Mouse (Mus musculus): ENCODE measurements around the gene Calr.

Gene Calr

DNA sequence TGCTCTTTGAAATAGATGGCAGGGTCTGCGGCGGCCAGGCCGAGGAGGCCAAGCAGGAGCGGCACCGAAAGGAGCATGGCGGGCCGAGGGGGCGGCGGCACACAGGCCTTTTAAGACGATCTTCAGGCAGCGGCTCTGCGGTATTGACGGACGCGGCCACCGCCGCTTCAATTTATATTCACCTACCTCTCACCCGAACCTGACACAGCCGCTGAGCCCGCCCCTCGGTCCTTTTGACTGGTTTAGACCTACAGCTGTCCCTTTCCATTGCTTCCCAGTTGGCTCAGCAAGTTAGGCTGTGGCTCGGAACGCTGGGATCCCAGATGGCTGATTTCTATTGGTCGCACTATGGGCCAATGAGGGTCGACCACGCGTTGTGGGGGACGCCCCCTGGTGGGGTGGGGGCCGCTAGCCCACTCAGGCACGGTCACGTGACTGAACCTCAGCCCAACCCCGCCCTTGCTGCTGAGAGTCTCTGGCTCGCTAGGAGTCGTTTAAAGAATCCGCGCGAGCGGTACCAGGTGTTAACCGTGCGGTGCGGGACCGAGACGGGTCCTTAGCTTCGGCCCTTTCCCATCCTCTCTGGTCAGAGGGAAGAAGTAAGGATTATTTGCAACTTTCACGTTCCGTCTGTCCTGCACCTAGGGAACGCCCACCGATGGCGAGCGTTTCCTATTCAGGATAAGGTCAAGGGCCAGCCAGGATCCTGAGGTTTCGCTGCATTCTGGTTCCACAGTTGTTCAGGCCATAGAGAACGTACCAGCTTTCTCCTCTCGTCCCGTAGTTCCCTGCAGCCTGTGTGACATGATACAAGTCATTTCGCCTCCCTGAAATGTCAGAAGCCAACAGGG, at the start of gene Calr:
Gene Calr (minus strand): TSS at position 213 of the 851 bp plus-strand sequence.
- DNase-seq: peak; percentile 98 to 99

DNA sequence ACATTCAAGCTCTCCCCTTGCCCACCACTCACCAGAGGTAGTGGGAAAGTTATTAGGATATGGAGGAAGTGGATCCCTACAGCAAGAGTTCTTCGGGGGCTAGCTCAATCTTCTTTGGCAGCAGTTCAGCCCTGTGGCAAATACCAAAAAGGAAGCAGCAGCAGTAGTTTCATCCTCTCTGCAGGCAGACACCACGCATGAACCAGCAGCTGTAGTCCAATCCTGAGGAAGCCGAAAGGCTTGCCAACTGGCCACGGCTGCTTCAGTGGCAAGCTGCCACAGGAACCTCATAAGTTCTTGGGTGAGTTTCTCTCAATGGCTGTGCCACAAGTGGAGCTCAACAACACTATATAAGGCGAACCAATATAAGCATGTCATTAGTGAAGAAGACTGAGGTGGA, 49.2 kb upstream of the Calr start:
- DNase-seq: no peak

DNA sequence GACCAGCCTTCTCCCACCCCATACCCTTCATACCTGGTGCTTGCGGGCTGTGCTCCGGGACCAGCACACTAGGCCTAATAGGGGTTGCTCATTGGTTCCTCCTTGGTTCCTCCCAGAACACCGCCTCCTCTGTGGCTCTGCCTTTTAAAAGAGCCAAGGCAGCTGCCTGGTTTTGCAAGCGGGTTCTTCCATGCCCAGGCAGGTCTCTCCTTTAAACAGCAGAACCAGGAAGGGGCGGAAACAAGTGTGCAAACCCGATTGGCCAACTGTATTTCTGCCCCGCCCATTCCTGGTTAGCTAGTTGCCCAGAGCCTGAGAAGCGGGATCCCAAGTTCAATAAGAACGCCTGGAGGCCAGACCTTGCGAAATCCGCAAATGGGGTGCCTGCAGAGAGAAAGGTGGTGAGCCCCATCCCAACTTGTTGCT, 47.0 kb upstream of the Calr start, which contains the start of gene Gcdh:
Gene Gcdh (minus strand): TSS at position 213 of the 426 bp plus-strand sequence.
- peak; percentile 74 to 77 for DNase-seq

DNA sequence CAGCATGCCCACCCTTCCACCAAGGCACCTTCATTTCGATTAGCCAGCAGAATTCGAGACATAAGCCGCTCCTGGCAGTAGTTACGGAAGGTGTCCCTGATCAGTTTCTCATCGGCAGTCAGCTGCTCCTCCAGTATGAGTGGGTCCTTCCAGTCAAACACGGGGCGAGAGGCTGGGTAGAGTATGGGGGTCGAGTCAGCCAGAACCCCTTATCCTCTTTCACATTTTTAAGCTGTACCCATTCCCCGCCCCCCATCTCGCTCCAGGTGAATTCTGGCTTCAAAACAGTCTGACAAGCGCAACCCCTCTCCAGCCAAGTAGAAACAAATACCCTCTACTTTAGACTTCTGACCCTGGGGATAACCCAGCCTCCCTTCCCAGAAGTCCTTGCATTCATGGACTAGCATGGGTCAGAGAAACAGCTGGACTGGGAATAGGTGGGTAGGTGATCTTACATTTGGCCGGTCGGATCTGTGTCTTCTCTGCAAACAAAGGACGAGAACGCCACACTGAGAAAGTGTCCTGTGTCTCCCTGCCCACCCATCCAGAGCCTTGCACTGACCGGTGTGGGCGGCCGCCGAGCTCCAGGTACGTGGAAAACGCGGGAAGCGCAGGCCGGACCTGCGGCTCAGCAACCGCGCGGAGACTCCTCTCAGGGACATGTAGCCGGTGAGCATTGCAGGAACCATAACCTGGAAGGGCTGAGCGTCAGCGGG, 46.4 kb upstream of the Calr start:
- no peak for DNase-seq

DNA sequence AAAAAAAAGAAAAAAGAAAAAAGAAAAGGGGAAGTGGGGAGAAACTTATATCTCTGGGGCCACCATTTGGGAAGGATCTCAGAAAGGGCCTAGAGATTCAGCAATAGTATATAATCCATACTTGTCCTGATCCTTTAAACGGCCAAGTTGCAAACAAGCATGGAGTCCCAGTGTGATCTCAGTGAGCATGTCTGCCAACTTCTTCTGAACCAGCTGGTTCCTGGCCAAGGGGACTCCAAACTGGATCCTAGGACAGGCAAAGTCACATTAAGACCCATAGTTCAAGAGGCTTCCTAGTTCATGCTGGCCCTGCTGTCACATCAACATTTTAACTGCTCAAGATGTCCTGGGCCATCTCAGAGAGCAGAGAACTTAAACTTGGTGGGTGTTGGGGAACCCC, 42.4 kb upstream of the Calr start:
- no peak for DNase-seq

DNA sequence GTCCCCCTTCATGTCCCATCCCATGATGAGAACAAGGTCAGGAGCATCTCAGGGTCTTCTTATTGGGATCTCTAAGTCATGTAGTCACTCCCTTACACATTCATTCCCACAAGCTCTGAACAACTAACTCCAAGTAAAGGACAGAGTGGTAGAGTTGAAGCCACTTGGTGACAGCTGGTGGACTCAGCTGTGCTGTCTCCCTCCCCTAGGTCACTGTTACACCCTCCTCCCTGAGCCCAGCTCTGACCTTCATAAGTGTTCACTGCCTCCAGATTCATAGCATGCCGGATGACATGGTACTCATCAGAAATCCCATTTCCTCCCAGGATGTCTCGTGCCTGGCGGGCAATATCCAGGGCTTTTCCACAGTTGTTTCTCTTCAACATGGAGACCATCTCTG, 41.5 kb upstream of the Calr start:
- DNase-seq: no peak

DNA sequence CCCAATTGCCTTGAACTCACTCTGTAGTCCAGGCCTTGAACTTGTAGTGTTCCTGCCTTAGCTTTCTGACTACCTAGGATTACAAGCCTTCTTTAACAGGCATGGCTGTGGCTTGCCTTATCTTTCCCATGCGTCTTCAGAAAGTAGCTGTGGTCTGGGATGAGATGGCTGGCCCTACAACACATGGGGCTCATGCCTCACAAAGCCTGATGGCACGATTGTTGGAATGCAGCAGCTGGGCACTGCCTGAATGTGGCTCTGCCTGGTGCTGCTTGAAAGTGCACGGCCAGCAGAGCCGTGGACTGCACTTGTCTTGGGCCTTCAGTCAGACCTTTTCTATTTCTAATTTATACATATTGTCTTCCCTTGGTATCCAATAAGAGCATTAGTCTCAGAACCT, 38.0 kb upstream of the Calr start:
- DNase-seq: no peak

DNA sequence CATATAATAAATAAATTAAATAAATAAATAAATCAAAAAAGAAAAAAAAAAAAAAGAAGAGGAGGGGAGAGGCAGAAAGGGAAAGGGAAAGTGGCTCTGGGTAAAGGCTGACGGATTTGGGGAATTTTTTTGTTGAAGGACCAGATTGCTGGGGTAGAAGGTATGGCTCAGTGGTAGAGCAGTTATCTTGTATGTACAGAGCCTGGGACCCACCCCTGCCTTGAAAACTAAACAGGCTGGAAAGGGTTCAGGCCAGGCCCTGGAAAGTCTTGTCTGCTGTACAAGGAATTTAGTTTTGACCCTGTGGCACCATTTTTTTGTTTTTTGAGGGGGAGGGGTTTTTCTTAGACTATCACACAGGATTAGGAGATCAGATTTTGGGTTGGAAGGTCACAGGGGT, 32.2 kb upstream of the Calr start:
- DNase-seq: no peak

DNA sequence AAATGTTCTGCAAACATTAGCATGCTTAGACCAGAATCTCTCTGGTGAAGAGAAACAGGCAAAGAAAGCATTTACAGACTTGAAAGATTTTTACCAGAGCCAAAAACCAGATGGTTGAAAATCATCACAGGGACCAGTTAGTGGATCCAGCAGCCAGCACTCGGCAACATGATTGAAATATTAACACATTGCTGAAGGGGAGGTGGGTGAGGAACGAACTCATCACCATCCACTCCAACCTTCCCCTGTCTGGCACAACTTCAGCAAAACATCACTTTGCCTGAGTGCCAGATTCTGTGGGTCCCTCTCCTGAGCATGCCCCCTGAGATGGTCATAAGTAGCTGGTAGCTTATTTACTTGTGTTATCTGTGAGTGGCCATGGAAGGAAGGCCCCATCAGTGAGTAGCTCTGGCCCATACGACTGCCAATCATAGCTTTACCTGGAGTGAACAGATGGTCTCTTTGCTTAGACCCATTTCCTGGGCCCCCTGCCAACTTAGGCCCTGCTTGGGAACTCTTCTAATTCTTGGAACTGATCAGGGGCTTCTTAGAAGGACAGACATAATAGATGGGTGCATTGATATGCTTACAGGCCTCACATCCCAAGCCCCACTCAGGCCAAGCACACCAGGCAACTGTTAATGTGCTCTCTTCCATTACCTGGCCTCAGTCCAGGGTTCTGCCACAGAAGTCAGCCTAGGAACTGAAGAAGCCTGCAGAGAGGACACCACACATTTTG, 30.7 kb upstream of the Calr start:
- DNase-seq: no peak

DNA sequence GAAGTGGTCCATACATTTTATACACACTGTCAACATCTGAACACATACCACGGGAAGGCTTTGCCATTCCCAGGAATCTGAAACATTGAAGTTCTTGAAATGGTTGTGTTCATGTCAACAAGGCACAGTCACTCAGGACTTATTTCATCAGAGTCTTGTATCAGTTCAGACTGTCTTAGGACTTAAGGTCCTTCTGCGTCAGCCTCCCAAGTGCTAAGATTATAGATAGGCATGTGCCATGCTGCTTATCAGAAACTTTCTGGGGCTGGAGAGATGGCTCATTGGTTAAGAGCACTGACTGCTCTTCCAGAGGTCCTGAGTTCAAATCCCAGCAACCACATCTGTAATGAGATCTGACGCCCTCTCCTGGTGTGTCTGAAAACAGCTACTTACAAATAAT, 27.6 kb upstream of the Calr start:
- DNase-seq: no peak

DNA sequence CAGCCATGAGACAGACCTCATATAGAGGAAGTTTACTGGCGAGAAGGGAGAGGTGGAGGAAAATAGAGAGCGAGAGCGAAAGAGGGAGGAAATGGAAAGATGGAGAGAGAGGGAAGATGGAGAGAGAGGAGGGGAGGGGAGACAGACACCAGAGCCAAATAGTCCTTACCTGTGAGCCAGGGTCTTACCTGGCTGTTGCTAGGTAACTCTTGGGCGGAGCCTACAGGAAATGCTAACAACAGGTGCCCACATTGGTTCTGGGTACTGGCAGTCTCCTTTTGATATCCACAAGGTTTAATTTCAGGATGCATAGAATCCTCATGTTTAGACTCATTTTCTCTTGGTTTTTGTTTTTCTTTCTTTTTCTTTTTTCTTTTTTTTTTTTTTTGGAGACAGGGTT, 26.3 kb upstream of the Calr start:
- DNase-seq: no peak

DNA sequence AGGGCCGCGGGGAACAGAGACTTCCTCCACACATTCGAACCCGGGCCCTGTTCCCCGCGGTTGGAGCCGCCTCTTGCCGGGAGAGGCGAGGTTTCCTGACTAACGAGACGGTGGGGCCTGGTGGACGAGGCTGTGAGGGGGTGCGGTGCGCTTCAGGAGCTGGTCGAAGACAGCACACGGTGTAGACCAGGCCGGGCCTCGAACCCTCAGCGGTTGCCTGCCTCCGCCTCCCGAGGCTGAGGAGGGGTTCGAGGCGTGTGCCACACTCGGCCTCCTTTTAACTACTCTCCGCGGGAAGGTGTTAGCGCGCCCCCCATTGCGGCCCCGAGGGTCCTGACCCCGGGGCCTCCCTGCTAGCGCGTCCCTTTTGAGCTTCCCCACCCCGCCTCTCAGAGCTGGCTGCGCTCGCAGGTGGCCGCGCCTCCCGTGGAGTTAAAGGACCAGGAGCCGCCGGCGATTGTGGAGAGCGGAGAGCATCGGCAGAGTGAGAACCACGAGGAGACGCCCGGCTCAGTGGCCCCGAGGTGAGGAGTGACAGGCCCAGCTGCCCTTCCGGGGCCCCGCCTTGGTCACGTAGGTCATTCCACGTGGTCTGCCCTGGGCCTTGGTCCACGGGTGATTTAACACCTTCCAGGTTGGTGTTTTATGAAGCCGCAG, 25.7 kb upstream of the Calr start:
- DNase-seq: peak in 1 of 2 experiments; percentile 21

DNA sequence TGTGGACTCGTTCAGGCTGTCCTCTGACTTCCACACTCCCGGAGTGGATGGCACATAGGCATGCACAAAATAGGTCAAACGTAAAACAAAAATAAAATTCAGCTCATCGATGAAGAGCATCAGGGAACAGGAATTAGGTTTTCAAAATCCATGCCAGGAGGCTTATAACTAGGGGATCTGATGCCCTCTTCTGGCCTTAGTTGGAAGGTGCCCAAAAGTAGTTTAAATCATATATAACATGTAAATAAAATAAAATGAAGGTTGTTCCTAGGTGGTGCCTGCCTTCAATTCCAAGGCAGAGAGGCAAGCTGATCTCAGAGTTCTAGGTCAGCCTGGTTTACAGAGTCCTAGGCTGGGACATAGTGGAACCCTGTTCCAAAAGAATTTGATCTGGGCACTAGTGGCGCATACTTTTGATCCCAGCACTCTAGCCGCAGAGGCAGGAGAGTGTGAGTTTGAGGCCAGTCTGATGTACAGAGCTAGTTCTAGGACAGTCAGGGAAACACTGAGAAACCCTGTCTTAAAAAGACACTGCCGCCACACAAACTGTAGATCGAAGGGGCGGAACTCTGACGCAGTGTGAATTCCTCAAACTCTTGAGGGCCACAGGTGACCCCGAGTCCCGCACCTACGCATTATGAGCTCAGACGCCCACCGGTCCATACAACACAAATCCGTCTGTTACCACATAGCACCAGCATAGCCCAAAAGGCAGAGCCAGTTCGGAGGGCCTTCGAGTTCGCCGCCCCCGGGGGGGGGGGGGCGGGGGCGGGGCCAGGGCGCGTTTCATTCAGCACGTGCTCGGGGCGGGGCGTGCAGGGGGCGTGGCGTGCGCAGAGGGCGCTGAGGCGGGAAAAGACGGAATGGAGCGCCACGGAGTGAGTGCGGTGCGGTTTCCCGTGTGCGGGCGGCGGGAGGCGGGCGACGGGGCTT, 24.9 kb upstream of the Calr start, which contains the start of gene Syce2:
Gene Syce2 (plus strand): TSS at position 736 of the 933 bp plus-strand sequence.
- peak; percentile 78 to 88 for DNase-seq

DNA sequence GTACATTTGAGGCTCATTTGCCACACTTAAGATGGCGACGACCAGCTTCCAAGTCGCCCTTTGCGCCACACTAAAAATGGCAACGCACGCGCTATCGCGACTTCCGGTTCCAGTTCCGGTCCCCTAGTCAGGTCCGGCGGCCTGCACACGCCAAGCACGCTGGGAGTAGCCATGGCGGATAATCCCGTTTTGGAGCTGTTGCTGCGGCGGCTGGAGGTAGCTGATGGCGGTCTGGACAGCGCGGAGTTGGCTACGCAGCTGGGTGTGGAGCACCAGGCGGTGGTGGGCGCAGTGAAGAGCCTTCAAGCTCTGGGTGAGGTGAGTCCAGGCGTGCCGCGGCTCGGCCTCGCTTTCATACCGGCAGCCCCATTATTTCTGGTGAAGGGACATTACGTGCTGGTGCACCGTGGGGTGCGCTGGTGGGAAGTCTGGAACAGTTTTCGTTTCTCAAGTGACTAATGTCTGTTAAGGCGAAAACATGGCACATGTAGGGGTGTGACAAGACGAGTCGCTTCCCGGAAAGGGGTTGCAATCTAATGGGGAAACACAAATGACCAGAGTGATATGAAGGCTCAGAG, 10.2 kb upstream of the Calr start, which contains the start of gene Farsa:
Gene Farsa (plus strand): TSS at position 126 of the 578 bp plus-strand sequence.
- DNase-seq: peak; percentile 80 to 89

DNA sequence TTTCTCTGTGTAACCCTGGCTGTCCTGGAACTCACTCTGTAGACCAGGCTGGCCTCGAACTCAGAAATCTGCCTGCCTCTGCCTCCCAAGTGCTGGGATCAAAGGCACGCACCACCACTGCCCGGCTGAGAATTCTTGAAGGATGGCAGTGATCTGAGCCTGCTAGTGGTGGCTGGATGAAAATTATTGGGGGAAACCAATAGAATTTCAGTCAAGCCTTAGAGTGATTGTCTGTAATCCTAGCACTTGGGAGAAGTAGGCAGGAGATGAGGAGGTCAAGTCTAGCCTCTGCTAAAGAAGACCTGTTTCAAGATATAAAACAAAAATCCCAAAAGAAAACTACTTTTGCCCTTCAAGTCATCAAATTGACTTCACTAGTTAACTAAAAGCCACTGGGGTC, 9.7 kb upstream of the Calr start:
- DNase-seq: no peak

DNA sequence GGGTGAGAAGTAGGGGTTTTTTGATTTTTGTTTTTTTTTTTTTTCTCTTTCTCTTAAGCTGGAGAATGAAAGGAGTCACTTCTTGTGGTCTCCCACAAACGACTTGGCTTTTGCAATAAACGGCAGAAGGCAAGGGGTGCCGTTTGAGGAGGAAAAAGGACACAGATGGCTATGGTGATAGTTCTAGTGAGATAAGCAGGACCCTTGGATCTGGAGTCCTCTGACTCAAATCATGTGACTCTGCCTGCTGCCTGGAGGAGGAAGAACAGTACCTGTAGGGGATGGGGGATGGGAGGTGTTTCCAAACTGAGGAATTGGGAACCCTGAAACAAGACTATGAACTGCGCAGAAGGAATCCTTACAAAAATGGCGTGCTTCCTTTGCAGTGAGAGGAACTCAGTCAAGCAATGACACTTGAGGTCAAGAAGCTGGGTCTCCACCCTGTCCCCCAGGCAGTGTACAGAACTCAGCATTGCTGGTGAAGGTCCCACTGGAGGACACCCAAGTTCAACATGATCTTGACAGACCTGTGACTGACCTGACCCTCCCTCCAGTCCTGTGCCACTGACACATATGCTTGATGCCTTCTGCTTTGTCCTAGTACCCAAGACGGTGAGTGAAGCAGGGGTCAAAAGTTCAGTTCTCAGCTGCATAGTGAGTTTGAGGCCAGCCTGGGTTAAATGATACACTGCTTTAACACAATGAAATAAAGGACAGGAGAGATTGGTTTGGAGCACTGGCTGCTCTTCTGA, 1.1 kb upstream of the Calr start:
- no peak for DNase-seq

DNA sequence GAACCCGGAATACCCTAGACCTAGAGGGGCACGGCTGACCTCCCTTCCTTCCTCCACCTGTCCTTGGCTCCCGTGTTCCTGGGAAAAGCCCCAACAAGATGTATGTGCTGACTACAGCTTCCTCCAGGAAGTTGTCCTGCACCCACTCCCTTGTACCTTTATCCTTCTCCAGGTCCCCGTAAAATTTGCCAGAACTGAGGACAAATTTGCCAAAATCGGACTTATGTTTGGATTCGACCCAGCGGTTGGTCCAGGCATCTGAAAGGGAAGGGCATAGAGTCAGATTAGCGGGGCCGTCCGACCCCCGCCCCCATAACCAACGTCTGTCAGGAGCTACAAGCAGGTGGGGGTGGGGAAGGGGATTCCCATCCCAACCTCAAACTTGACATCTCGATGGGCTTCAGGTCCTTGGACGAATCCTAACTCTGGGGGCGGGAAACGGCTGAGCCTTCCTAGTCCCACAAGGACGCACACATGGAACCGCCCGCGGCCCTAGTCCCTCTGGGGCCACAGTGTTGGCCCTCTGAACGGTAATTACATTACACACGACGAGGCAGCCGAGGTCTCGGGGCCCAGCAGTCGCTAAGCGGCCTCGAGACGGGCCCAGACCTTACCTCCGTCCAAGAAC, 526 bp downstream of the Calr start:
- no peak for DNase-seq

DNA sequence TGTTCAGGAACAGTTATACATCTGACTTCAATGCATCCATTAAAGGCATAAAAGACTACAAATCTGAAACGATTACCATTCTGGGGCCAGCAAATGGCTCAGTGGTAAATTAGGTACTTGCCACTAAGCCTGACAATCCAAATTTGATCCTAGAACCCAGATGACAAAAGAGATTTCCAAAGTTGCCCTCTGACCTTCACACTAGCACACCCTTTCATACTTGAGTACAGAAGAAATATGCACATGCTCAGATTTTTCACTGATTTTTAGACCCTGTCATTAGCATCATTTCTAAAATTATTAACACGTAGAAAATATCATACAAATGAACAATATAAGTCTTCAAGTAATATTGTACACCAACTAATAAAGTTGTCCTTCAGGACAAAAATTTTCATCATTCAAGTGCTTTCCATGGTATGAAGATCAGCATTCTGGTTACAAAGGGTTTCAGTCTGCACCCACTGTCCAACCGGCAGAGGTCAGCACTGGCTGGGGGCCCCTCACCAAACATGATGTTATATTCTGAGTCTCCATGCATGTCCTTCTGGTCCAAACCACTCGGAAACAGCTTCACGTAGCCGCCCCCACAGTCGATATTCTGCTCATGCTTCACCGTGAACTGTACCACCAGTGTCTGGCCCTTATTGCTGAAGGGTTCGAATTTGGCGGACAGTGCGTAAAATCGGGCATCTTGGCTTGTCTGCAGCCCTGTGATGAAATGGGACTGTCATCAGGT, 1.2 kb downstream of the Calr start:
- peak in 1 of 2 experiments; percentile 35 for DNase-seq
